Mouse (Mus musculus) neutrophil, adult 5-6 weeks (primary cell): ENCODE measurements around the gene Tbc1d15. TPM values are rescaled to one million over a fixed set of nuclear protein-coding genes. Genes with fewer than 3 reads are reported as not detected.

Experiments
- ATAC-seq: fragments of 151-379, 151-347 bp; 2 replicates; pipeline ENCODE4 v1.8.0; 2017; ENCODE audit warnings: mild to moderate bottlenecking, moderate TSS enrichment; ENCODE audit not compliant: insufficient number of reproducible peaks, poor library complexity, low FRiP score, severe bottlenecking; ENCODE audit errors: extremely low read depth
- total RNA-seq: library from RNA; stranded (forward); fragments of 200-1000 nt; gene quantifications from 2 replicates; pipeline ENCODE4 v1.2.3, GENCODE M21; 2017

The Tbc1d15 gene
- total RNA-seq, 1 experiment from 2014 or later = 149 TPM

- no peak for ATAC-seq
Measured at GRCm38 (mm10) chr10:115175591-115175991, 75.7 kb downstream of the Tbc1d15 start.

DNA sequence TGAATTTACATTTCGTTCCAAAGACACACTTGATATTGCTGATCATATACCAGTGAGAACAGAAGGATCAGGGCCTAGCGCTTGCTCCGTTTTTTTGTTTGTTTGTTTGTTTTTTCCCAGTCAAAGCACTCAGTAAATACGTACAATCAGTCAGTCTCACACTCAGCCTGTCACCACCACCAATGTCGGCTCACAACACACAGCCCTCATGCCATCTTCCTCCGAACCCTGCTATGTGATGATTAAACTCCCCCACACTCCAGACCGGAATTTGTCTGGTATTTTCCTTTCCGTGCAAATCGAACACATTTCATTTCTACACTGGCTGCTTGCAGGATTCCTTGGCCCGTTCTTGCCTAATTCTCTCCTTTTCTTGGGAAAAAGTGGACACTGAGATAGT is 77.9 kb downstream of the Tbc1d15 start:
- no peak for ATAC-seq

DNA sequence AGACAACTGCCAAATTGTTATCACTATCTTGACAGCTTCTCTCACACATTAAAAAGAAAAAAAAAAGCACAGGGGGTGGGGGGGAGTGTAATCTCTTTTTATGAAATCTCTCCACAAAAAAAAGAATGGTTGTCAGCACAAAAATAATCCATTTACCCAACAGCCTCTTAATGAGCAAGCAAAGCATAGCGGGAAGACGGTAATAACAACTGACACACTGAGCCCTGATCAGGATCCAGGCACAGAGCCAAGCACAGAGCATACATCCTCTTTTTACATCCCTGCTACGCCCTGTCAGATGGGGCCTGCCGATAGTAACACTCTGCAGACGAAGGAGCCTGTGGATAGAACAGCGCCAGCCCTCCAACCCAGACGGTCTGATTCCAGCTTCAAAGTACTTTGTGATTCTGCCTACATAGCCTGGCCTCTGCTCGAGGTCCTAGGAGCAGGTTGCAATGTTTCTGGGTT is 79.9 kb downstream of the Tbc1d15 start:
- ATAC-seq = peak; percentile 43; the same call in 1 of the 2 replicates

- peak; percentile 90 for ATAC-seq
Measured at GRCm38 (mm10) chr10:115170496-115171350, 80.5 kb downstream of the Tbc1d15 start.

GRCm38 (mm10) chr10:115169410-115169809 is 81.9 kb downstream of the Tbc1d15 start:
- no peak for ATAC-seq

GRCm38 (mm10) chr10:115160289-115160688 is 91.0 kb downstream of the Tbc1d15 start:
- ATAC-seq = no peak

Other genes with a start within 250 kb of the Tbc1d15 start
- not detected in 2 replicates for gene Tph2, start 66.4 kb downstream of the Tbc1d15 start, total RNA-seq
- gene Rab21, start 64.1 kb upstream of the Tbc1d15 start, total RNA-seq = 90.6 and 92.8 TPM in 2 replicates
- gene Tmem19, start 111.0 kb upstream of the Tbc1d15 start, total RNA-seq = 16.8 and 19.9 TPM in 2 replicates
- 8.1 and 8.7 TPM in 2 replicates for gene Thap2, start 133.0 kb upstream of the Tbc1d15 start, total RNA-seq
- gene Zfc3h1, start 133.5 kb upstream of the Tbc1d15 start, total RNA-seq = 116 and 127 TPM in 2 replicates